Mouse (Mus musculus): ENCODE results near the gene Ak6.

Gene Ak6

DNA sequence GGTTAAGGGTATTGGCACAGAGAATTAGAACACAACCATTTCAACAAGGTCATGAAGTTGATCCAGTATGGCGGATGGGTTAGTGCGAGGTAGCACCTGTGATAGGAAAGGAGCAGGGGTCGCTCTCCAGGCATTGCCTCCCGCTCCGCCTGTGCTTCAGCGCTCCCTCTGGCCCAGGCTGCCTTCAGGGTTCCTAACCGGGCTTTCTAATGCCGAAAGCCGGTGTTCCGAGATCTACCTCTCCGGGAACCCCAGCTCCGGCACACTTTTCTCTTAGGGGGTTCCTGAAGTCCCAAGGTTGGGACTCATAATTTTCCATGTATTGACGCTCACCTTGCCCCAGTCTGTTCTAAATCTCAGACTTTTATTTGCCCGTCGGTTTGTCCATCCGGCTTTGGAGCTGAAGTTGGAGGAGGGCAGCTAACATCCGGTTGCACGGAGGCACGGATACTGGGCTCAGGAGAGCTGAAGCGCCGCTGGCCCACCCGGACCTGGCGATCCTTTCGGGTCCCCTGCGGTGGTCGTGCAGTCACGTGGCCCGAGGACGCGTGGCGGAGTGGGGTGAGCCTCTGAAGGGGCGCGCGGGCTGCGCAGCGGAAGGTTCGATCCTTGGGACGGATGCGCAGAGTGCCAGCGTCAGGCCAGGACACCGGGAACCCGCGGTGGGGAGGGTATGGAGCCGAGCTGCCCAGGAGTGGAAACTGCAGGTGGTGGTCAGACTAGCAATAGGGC, 18.7 kb downstream of the Ak6 start, which contains the start of gene Ccdc125:
Gene Ccdc125 (plus strand): TSS at position 427 of the 732 bp plus-strand sequence.
- no peak for DNase-seq (ENCODE audit: low read depth, low spot score)

DNA sequence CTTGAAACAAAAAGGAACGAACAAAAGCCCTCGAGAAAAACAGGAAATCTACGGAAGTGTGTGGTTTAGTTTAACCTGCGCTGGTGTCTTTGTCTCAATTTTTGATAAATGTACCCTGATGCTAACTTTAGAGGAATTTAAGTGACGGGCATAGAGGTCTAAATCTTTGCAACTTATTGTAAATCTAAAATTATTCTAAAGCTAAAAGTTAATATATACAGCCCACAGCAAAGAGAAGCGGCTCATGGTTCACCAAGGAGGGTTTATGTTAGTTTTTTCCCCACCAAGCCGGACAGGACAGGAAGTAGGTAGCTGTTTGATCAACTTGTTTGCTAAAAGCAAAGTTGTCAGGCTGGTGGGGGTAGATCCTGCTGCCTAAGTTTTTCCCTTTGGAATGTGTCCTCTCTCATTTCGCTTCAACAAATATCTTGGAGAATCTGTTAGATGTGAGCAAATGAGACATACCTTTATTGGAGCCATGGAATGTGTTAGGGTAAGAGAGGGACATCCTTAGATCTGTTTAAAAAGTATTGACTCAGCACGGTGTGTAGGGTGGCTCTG, 19.5 kb downstream of the Ak6 start:
- DNase-seq (ENCODE audit: low read depth, low spot score): no peak

DNA sequence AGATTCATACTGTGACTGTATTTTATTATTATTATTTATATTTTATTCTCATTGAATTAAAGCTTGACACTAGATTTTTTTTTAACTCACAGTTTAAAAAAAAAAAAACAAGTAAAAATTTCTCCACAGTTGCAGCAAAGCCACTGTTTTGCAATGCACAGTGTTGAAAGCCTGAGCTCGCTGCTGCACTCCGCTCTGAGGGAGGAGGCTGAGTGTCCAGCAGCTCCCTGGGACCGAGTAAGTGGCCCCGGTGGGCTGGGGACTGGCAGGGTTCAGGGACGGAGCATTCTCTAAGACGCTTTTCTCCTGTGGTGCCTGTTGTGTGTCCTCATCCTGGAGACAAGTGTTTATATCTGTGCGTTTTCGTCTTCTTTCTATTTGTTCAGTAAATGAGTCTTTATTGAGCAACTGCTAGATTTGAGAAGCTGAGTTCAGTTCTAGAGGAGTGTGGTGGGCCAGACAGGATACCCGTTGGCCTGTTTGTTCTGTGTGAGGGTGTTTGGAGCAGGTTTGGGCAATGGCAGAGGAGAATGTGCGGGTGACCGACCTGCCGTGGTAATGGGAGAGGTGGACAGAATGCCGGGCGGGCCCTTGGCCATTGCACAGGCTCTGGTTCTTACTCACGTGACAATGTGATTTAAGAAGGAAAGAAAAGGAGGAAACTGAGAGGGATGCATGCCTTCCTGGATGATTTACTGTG, 25.3 kb downstream of the Ak6 start:
- DNase-seq (ENCODE audit: low read depth, low spot score): no peak

DNA sequence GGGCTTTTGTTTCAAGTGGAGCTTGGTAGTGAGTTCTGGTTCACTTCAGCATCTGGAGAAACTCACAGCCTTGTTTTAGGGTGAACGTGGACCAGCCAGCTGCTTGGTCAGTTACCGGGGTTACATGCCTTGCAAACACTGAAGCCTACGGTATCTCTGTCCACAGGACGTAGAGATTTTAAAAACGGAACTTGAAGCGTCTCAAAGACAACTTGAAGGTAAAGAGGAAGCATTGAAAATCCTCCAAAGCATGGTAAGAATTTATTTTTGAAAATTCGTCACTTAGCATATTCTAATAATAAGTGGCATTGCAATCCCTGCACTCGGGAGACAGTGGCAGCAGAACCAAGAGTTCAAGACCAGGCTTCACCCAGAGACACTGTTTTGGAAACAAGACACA, 30.8 kb downstream of the Ak6 start:
- no peak for DNase-seq (ENCODE audit: low read depth, low spot score)

DNA sequence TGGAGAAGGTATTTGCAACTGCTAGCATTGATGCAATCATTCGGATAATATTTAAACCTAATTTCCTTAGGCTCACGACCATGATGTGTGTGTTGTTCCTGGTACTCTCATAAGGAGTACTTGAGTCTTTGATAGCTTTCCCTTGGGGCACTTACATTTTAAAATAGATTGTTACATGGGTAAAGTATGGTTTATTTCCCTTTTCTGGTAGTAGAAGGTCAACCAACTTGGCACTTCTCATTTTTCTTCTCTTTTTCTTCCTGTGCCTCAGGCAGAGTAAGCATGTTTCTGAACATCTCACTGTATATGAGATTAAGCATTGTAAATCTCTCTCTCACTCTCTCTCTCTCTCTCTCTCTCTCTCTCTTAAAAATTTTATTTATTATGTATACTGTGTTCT, 32.1 kb downstream of the Ak6 start:
- DNase-seq (ENCODE audit: low read depth, low spot score): no peak

DNA sequence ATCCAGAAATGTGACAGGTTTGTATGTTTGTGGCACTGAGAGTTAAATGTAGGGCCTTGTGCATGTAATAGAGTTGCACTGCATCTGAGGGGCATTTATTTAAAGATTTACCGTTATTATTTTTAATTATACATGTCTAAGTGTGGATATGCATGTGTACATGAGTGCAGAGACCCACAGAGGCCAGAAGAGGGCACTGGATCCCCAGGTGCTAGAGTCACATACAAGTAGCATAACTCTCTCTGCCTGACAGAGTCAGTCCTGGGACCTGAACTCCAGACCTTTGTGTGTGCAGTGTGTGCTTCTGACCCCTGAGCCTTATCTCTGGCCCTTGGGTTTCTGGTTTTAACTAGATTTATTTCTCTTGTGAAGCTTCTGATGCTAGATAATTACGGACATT, 33.6 kb downstream of the Ak6 start:
- DNase-seq (ENCODE audit: low read depth, low spot score): no peak

DNA sequence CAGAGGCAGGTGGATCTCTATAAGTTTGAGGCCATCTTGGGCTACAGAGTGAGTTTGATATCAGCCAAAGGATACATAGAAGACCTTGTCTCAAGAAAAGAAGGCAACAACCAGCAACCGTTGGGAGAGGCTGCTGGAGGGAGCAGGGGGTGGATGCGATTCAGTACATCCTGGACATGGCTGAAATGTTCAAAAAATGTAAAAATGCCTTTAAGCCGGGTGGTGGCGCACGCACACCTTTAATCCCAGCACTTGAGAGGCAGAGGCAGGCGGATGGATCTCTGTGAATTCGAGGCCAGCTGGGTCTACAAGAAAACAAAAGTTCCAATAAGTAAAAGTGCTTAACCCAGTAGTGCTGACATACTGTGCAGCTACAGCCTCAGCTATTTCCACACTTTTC, 36.7 kb downstream of the Ak6 start:
- no peak for DNase-seq (ENCODE audit: low read depth, low spot score)

DNA sequence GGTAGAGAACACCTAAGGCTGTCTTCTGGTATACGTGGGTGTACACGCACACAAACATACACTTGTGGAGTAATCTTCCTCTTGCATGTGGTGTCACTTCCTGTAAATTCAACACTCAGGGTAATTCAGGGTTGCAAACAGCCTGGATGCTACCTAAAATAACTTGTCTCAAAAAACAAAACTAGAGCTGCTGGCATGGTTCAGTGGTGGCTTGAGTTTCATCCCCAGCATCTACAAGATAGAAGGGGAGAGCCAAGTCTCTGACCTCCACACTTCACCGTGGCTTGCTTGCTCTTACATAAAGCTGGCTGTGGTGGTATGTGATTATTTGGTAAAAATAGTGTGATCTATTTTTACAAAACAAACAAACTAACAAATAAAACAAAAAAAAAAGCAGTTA, 46.8 kb downstream of the Ak6 start:
- DNase-seq (ENCODE audit: low read depth, low spot score): no peak

DNA sequence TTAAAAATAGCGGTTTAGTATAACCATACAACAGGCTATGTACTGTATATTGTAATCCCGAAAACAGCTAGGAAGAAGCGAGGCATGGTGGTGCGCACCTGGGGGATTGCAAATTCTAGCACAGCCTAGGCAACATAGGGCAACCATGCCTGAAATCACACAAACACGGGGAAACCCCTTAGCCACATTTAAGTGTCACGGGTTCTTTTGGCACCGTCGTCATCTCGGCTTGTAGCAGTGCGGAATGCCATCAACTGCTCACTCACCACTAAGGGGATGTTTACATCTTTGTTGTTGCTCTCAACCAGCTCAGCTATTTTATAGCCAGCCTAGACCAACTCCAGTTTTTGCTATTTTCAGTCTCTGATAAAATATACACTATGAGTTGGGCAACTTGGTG, 48.1 kb downstream of the Ak6 start:
- DNase-seq (ENCODE audit: low read depth, low spot score): no peak

DNA sequence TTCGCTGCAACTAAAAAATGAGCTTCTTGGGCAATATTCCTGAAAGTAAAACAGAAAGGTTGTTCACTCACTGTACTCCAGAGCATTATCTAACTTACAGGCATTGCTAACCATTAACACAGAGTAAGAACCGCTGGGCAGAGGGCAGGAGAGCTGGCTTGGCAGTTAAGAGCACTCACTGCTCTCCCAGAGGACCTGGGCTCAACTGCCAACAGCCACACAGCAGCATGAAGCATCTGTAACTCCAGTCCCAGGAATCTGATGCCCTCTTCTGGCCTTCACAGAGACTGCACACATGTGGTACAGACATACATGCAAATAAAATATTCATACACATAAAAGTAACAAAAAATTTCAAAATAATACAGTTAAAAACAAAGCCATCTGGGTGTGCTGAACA, 52.7 kb downstream of the Ak6 start:
- DNase-seq (ENCODE audit: low read depth, low spot score): no peak

DNA sequence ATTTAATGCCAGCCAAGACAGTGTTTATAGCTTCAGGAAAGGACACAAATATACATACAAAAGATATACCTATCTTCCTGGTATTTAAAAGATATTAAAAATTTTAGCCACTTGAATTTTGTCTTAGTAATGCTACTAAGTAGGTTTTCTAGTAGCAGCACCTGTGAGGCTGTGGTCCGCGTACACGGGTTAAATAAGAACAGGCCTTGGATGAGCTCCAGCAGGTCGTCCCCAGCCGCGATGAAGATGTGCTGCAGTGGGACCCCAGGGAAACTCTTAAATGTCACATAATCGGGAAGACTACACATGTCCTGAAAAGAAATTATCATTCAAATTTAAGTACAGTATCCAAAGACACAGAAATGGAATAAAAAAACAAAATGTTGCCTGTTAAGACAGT, 55.4 kb downstream of the Ak6 start:
- no peak for DNase-seq (ENCODE audit: low read depth, low spot score)

DNA sequence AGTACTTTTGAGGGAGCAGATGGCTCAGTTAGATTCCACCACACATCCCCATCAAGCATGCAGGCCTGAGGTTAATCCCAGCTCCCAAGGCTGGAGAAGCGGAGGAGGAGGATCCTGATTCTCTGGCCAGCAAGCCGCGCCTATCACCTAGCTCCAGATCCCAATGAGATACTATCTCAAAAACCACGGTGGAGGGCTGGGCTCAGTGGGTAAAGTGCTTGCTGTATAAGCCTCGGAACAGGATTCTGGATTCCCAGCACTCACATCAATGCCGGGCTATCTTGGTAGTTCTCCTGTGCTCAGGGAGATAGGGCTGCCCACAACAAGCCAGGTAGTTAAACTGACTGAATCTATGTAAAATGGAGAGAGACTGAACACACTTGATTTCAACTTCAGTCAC, 64.7 kb downstream of the Ak6 start:
- DNase-seq (ENCODE audit: low read depth, low spot score): no peak

All from brain, adult 2 months (tissue).